Mouse (Mus musculus) CH12.LX (cell line): ENCODE data around the gene Sept9. TPM values are rescaled to one million over a fixed set of nuclear protein-coding genes. Genes with fewer than 3 reads are reported as not detected.

Source experiments
- DNase-seq: peaks from one replicate; pipeline ENCODE4 v3.0.0-alpha.2; 2013; ENCODE audit errors: extremely low read depth
- H3K27ac ChIP-seq: 2 replicates; pipeline ENCODE4 v1.5.1; 2012; ENCODE audit warnings: low read depth, mild to moderate bottlenecking, control low read depth, moderate library complexity; ENCODE audit not compliant: insufficient read depth
- H3K27me3 ChIP-seq: replicated peaks from 2 replicates; pipeline ENCODE3; 2012; ENCODE audit warnings: inconsistent platforms
- H3K36me3 ChIP-seq, 2 experiments: replicated peaks in 1 of 2; 2 replicates each; pipeline versions ENCODE3 to v1.6.1; 2012; ENCODE audit warnings: inconsistent platforms in 1 of 2, low read length in 1 of 2, mild to moderate bottlenecking in 1 of 2, mixed read lengths in 1 of 2, moderate library complexity in 1 of 2; ENCODE audit not compliant: control insufficient read depth in 1 of 2, insufficient read depth in 1 of 2
- H3K4me1 ChIP-seq, 2 experiments: 2 replicates each; pipeline ENCODE4 v1.6.1; 2012; ENCODE audit warnings: inconsistent platforms in 1 of 2, moderate library complexity in 1 of 2; ENCODE audit not compliant: insufficient read depth in 2 of 2, control insufficient read depth in 1 of 2
- H3K4me2 ChIP-seq: 2 replicates; pipeline ENCODE4 v1.6.1; 2012; ENCODE audit warnings: low read depth, mild to moderate bottlenecking, control low read depth; ENCODE audit not compliant: poor library complexity, insufficient read depth, severe bottlenecking
- H3K4me3 ChIP-seq, 3 experiments: fragments of 150-350 bp in 1 of 3; sonication (generic) in 1 of 3; replicated peaks in 1 of 3; 2 replicates each; pipeline versions ENCODE3 to v1.5.1; 2011 to 2012; ENCODE audit warnings: low read depth in 2 of 3, low read length in 2 of 3, mild to moderate bottlenecking in 2 of 3, moderate library complexity in 2 of 3, control low read depth in 1 of 3, improper control_type of control experiment in 1 of 3, inconsistent platforms in 1 of 3, mixed read lengths in 1 of 3; ENCODE audit not compliant: poor library complexity in 1 of 3
- H3K79me2 ChIP-seq: replicated peaks from 2 replicates; pipeline ENCODE4 v1.6.1; 2012; ENCODE audit warnings: mild to moderate bottlenecking, moderate library complexity; ENCODE audit not compliant: control insufficient read depth, poor library complexity, insufficient read depth, severe bottlenecking; ENCODE audit errors: extremely low read depth
- H3K9ac ChIP-seq: 2 replicates; pipeline ENCODE4 v1.6.1; 2012; ENCODE audit warnings: low read depth, mild to moderate bottlenecking, control low read depth, moderate library complexity; ENCODE audit not compliant: insufficient read depth
- H3K9me3 ChIP-seq: replicated peaks from 2 replicates; pipeline ENCODE3; 2012; ENCODE audit warnings: low read length, inconsistent platforms, mixed read lengths
- CHD2 ChIP-seq: IDR thresholded peaks from 2 replicates; pipeline ENCODE4 v1.6.1; 2011; ENCODE audit warnings: low read length, improper control_type of control experiment
- E2F4 ChIP-seq: IDR thresholded peaks from 2 replicates; pipeline ENCODE4 v1.6.1; 2011; ENCODE audit warnings: low read depth, low read length, improper control_type of control experiment; ENCODE audit not compliant: insufficient replicate concordance
- EP300 ChIP-seq: IDR thresholded peaks from 2 replicates; pipeline ENCODE4 v1.6.1; 2011; ENCODE audit warnings: low read length, improper control_type of control experiment
- HCFC1 ChIP-seq: IDR thresholded peaks from 2 replicates; pipeline ENCODE4 v1.6.1; 2012; ENCODE audit warnings: low read depth, mild to moderate bottlenecking, inconsistent platforms, low read length, improper control_type of control experiment
- JUN ChIP-seq: IDR thresholded peaks from 2 replicates; pipeline ENCODE4 v1.6.1; 2011; ENCODE audit warnings: low read depth, mild to moderate bottlenecking, low read length, improper control_type of control experiment, moderate library complexity; ENCODE audit not compliant: insufficient read depth
- MAFK ChIP-seq: IDR thresholded peaks from 2 replicates; pipeline ENCODE4 v1.6.1; 2011; ENCODE audit warnings: low read length, improper control_type of control experiment; ENCODE audit not compliant: insufficient replicate concordance
- MAX ChIP-seq: IDR thresholded peaks from 2 replicates; pipeline ENCODE4 v1.6.1; 2011; ENCODE audit warnings: low read length, improper control_type of control experiment
- MEF2A ChIP-seq: IDR thresholded peaks from 2 replicates; pipeline ENCODE4 v1.6.1; 2014; ENCODE audit warnings: low read depth, mild to moderate bottlenecking, inconsistent platforms, low read length, improper control_type of control experiment, borderline replicate concordance
- NELFE ChIP-seq: IDR thresholded peaks from 2 replicates; pipeline ENCODE4 v1.6.1; 2011; ENCODE audit warnings: low read depth, low read length, improper control_type of control experiment
- NRF1 ChIP-seq: IDR thresholded peaks from 2 replicates; pipeline ENCODE4 v1.6.1; 2014; ENCODE audit warnings: low read depth, mild to moderate bottlenecking, inconsistent platforms, low read length, improper control_type of control experiment, moderate library complexity
- POLR2A ChIP-seq: IDR thresholded peaks from 2 replicates; pipeline ENCODE4 v1.6.1; 2011; ENCODE audit warnings: low read depth, mild to moderate bottlenecking, improper control_type of control experiment, low read length
- RAD21 ChIP-seq: IDR thresholded peaks from 2 replicates; pipeline ENCODE4 v1.6.1; 2011; ENCODE audit warnings: low read depth, mild to moderate bottlenecking, low read length, improper control_type of control experiment, moderate library complexity
- RCOR1 ChIP-seq: conservative IDR thresholded peaks from 2 replicates; pipeline ENCODE4 v1.6.1; 2012; ENCODE audit warnings: low read depth, mild to moderate bottlenecking, inconsistent platforms, low read length, improper control_type of control experiment
- SMC3 ChIP-seq: IDR thresholded peaks from 2 replicates; pipeline ENCODE4 v1.6.1; 2011; ENCODE audit warnings: low read depth, low read length, improper control_type of control experiment
- TBP ChIP-seq: conservative IDR thresholded peaks from 2 replicates; pipeline ENCODE4 v1.6.1; 2011; ENCODE audit warnings: low read depth, low read length, improper control_type of control experiment
- ZKSCAN1 ChIP-seq: IDR thresholded peaks from 2 replicates; pipeline ENCODE4 v1.6.1; 2012; ENCODE audit warnings: low read depth, inconsistent platforms, low read length, improper control_type of control experiment, borderline replicate concordance
- ZMIZ1 ChIP-seq: IDR thresholded peaks from 2 replicates; pipeline ENCODE4 v1.6.1; 2012; ENCODE audit warnings: low read depth, mild to moderate bottlenecking, inconsistent platforms, low read length, improper control_type of control experiment
- ZNF384 ChIP-seq: IDR thresholded peaks from 2 replicates; pipeline ENCODE4 v1.6.1; 2012; ENCODE audit warnings: low read depth, low read length, improper control_type of control experiment, inconsistent platforms
- dilution Hi-C: fragments of 300-500 bp; cut with MboI; formaldehyde crosslinking; loops from 2 replicates; pipeline ENCODE4 v1.14.3; 2020; ENCODE audit warnings: low sequenced_read_pairs; ENCODE audit not compliant: extremely low pct_unique_long_range_greater_than_20kb, extremely low pct_ligation_motif_present
- in situ Hi-C: fragments of 300-500 bp; cut with MboI; formaldehyde crosslinking; loops from 3 replicates; pipeline ENCODE4 v1.14.3; 2019; ENCODE audit warnings: low sequenced_read_pairs, low pct_ligation_motif_present, low pct_unique_long_range_greater_than_20kb, mixed read lengths
- polyA plus RNA-seq: library from polyadenylated mRNA; unstranded; fragments of >175 nt; gene quantifications from 2 replicates; pipeline ENCODE4 v1.2.1, GENCODE M21; 2012; ENCODE audit warnings: low read depth; ENCODE audit not compliant: insufficient read length
- total RNA-seq, 2 experiments: library from RNA; depleted of rRNA; stranded (reverse); fragments of 300-350 nt in 1 of 2; fragments of >200 nt in 1 of 2; gene quantifications; 2 replicates each; pipeline ENCODE4 v1.2.3; 2012 to 2014

Gene Sept9
- total and polyA plus RNA-seq, 3 experiments, result 47.6 to 128 (median 110) TPM

GRCm38 (mm10) chr11:117287792-117288191 is 88.3 kb downstream of the Sept9 start:
- in situ Hi-C loops, result no loop called here
- Histone ChIP-seq H3K9ac (no peak overlapping the region), H3K4me3 (no peak overlapping the region), H3K27me3 (no peaks in the 10 kb centered on the region), H3K9me3 (peaks cover 2% of the 10 kb centered on the region), H3K36me3 (peaks cover 38 to 73% of the 10 kb centered on the region in 2 experiments), H3K79me2 (peaks cover 3% of the 10 kb centered on the region; the same call in 1 of the 2 replicates), H3K4me1 (peaks cover 22 to 68% of the 10 kb centered on the region in 2 experiments), H3K4me2 (no peak overlapping the region), H3K27ac (no peak overlapping the region)
- dilution Hi-C loops, result no loop called here
- DNase-seq, result no peak
- no peak for TF ChIP-seq MAX
- no peak for TF ChIP-seq POLR2A
- no peak for TF ChIP-seq HCFC1
- no peak for TF ChIP-seq JUN
- TF ChIP-seq MEF2A, result no peak
- no peak for TF ChIP-seq TBP

- H3K4me2 ChIP-seq, result no peak overlapping the region
- in situ Hi-C loops (no loop called here), dilution Hi-C loops (no loop called here)
- no peak for DNase-seq
- TF ChIP-seq ZKSCAN1 (no peak), ZNF384 (no peak), MAFK (no peak), SMC3 (no peak), CHD2 (no peak), MAX (no peak), E2F4 (no peak), EP300 (no peak), ZMIZ1 (no peak), RAD21 (no peak), RCOR1 (no peak), NRF1 (no peak), NELFE (no peak)
- no peaks in the 10 kb centered on the region for H3K27me3 ChIP-seq
- no peak overlapping the region for H3K4me3 ChIP-seq
- no peak overlapping the region for H3K9ac ChIP-seq
- H3K36me3 ChIP-seq, result peaks cover 40 to 66% of the 10 kb centered on the region in 2 experiments
- peaks cover 2% of the 10 kb centered on the region for H3K9me3 ChIP-seq
- no peak overlapping the region for H3K27ac ChIP-seq
- peaks cover 5% of the 10 kb centered on the region; the same call in 1 of the 2 replicates for H3K79me2 ChIP-seq
- peaks cover 17 to 64% of the 10 kb centered on the region in 2 experiments for H3K4me1 ChIP-seq
Measured at GRCm38 (mm10) chr11:117288765-117289164, 89.3 kb downstream of the Sept9 start.
